Mouse (Mus musculus): ENCODE results near the gene Ryr3. TPM values are rescaled to one million over a fixed set of nuclear protein-coding genes. Genes with fewer than 3 reads are reported as not detected.

Ryr3 gene
- polyA plus RNA-seq, 1 experiment from 2014 or later = 1.5 TPM

DNA sequence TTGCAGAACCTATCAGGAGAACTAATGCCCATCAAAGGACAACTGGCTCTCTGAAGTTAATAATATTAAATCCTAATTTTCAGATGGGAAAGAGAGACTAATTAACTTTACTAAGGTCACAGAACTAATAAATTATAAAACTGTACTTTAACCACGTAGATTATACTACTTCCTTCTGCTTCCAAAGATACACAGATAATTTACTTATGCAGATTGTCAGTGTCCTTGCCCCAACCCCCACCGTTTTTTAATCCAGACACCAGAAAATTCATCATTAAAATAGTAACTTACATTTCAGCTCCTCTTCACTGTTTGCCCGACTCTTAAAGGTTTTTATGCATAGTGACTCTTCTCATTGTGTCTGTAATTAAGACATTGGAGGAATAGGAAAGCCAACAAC, 621.1 kb downstream of the Ryr3 start:
- no peaks in the 10 kb centered on the region for H3K27me3 ChIP-seq (replicated peaks; ENCODE audit: control insufficient read depth, insufficient read depth, low read length)
- ATAC-seq = no peak
- H3K4me3 ChIP-seq (ENCODE audit: low read length) = no peak overlapping the region
- H3K27ac ChIP-seq (ENCODE audit: low read length) = no peak overlapping the region
- no peaks in the 10 kb centered on the region for H3K9me3 ChIP-seq (ENCODE audit: control insufficient read depth, low read length)
- WGBS = 75% methylated on average over 3 of the region's 3 CpGs
- H3K9ac ChIP-seq (ENCODE audit: low read depth, low read length) = no peak overlapping the region
- no peaks in the 10 kb centered on the region for H3K4me1 ChIP-seq (ENCODE audit: control insufficient read depth, insufficient read depth, low read length)
- no peaks in the 10 kb centered on the region for H3K36me3 ChIP-seq (ENCODE audit: control insufficient read depth, insufficient read depth, low read length)
- H3K4me2 ChIP-seq (ENCODE audit: low read depth, low read length) = no peak overlapping the region

- H3K27me3 ChIP-seq (replicated peaks; ENCODE audit: control insufficient read depth, insufficient read depth, low read length) = no peaks in the 10 kb centered on the region
- no peak overlapping the region for H3K27ac ChIP-seq (ENCODE audit: low read length)
- H3K36me3 ChIP-seq (ENCODE audit: control insufficient read depth, insufficient read depth, low read length) = no peaks in the 10 kb centered on the region
- H3K9ac ChIP-seq (ENCODE audit: low read depth, low read length) = no peak overlapping the region
- no peak overlapping the region for H3K4me3 ChIP-seq (ENCODE audit: low read length)
- ATAC-seq = no peak
- H3K4me2 ChIP-seq (ENCODE audit: low read depth, low read length) = no peak overlapping the region
- H3K4me1 ChIP-seq (ENCODE audit: control insufficient read depth, insufficient read depth, low read length) = no peaks in the 10 kb centered on the region
- H3K9me3 ChIP-seq (ENCODE audit: control insufficient read depth, low read length) = no peaks in the 10 kb centered on the region
- 92% methylated on average over 2 of the region's 2 CpGs for WGBS
Observed at GRCm38 (mm10) chr2:112593781-112594180, 623.1 kb downstream of the Ryr3 start.

- no peak overlapping the region for H3K9ac ChIP-seq (ENCODE audit: low read depth, low read length)
- no peak for ATAC-seq
Observed at GRCm38 (mm10) chr2:112593322-112593721, 623.6 kb downstream of the Ryr3 start.

GRCm38 (mm10) chr2:112591451-112591871, 625.4 kb downstream of the Ryr3 start:
- H3K4me3 ChIP-seq (ENCODE audit: low read length) = no peak overlapping the region
- WGBS = 62% methylated on average over 6 of the region's 6 CpGs
- H3K27ac ChIP-seq (ENCODE audit: low read length) = no peak overlapping the region
- no peaks in the 10 kb centered on the region for H3K36me3 ChIP-seq (ENCODE audit: control insufficient read depth, insufficient read depth, low read length)
- no peaks in the 10 kb centered on the region for H3K9me3 ChIP-seq (ENCODE audit: control insufficient read depth, low read length)
- no peak overlapping the region for H3K4me2 ChIP-seq (ENCODE audit: low read depth, low read length)
- no peak for ATAC-seq
- H3K9ac ChIP-seq (ENCODE audit: low read depth, low read length) = no peak overlapping the region
- H3K4me1 ChIP-seq (ENCODE audit: control insufficient read depth, insufficient read depth, low read length) = no peaks in the 10 kb centered on the region
- no peaks in the 10 kb centered on the region for H3K27me3 ChIP-seq (replicated peaks; ENCODE audit: control insufficient read depth, insufficient read depth, low read length)

More at GRCm38 (mm10) chr2:112593322-112593721, 623.6 kb downstream of the Ryr3 start:
- no peak overlapping the region for H3K4me2 ChIP-seq (ENCODE audit: low read depth, low read length)
- no peak overlapping the region for H3K27ac ChIP-seq (ENCODE audit: low read length)
- no peaks in the 10 kb centered on the region for H3K36me3 ChIP-seq (ENCODE audit: control insufficient read depth, insufficient read depth, low read length)
- H3K27me3 ChIP-seq (replicated peaks; ENCODE audit: control insufficient read depth, insufficient read depth, low read length) = no peaks in the 10 kb centered on the region
- no peak overlapping the region for H3K4me3 ChIP-seq (ENCODE audit: low read length)
- no peaks in the 10 kb centered on the region for H3K9me3 ChIP-seq (ENCODE audit: control insufficient read depth, low read length)
- 49% methylated on average over 2 of the region's 2 CpGs for WGBS
- H3K4me1 ChIP-seq (ENCODE audit: control insufficient read depth, insufficient read depth, low read length) = no peaks in the 10 kb centered on the region

GRCm38 (mm10) chr2:112590985-112591384, 625.9 kb downstream of the Ryr3 start:
- Histone ChIP-seq H3K36me3 (ENCODE audit: control insufficient read depth, insufficient read depth, low read length) (no peaks in the 10 kb centered on the region), H3K4me3 (ENCODE audit: low read length) (no peak overlapping the region), H3K4me1 (ENCODE audit: control insufficient read depth, insufficient read depth, low read length) (no peaks in the 10 kb centered on the region), H3K27me3 (replicated peaks; ENCODE audit: control insufficient read depth, insufficient read depth, low read length) (no peaks in the 10 kb centered on the region), H3K27ac (ENCODE audit: low read length) (no peak overlapping the region), H3K9ac (ENCODE audit: low read depth, low read length) (no peak overlapping the region), H3K9me3 (ENCODE audit: control insufficient read depth, low read length) (no peaks in the 10 kb centered on the region), H3K4me2 (ENCODE audit: low read depth, low read length) (no peak overlapping the region)
- ATAC-seq = no peak
- 77% methylated on average over 7 of the region's 7 CpGs for WGBS

Small RNA genes within 50 kb of the gene (microRNA-seq; reads per million reads assigned to microRNA genes)
- gene Gm44374 = not detected

Other genes starting within 250 kb of the Ryr3 start
- gene Tmco5b, start 68.6 kb upstream of the Ryr3 start, polyA plus RNA-seq (2015; fragmentation: Nextera tagmentation; extraction: Ambion mirVana) = not detected in 2 replicates
- gene Fmn1, start 110.6 kb upstream of the Ryr3 start, polyA plus RNA-seq (2015; fragmentation: Nextera tagmentation; extraction: Ambion mirVana) = 4.5 and 4.6 TPM in 2 replicates

All from intestine, embryonic 16.5 days (tissue).